In genomic region chr19:23972881-23973649, GRCm38 (mm10) we compare ENCODE assay signal across 9 mouse cellular contexts. TPM values are rescaled to one million over a fixed set of nuclear protein-coding genes. Genes with fewer than 3 reads are reported as not detected.
A peak's percentile ranks its signal among the peaks of the same experiment; 100 is the strongest.
DNase-seq lines count a peak whose midpoint lies in the region; ATAC-seq and TF ChIP-seq lines count a peak whose summit lies in the region.
"Had no signal": no experiment of that assay in that cellular context is flagged by ENCODE, and none has a peak within 500 bp of the region (broad histone marks: within the 10 kb centered on the region; RNA-seq: fewer than 3 reads in every experiment).

No protein-coding gene starts in this region.

- H3K9me3 ChIP-seq in intestine, embryonic 16.5 days (ENCODE audit: control insufficient read depth, low read length) = no peaks in the 10 kb centered on the region
- H3K9me3 ChIP-seq in midbrain, embryonic 13.5 days = no peaks in the 10 kb centered on the region
- no peaks in the 10 kb centered on the region for H3K9me3 ChIP-seq in liver, postnatal 0 days (ENCODE audit: low read length)
- H3K9me3 ChIP-seq: liver, embryonic 15.5 days had no signal

- H3K4me2 ChIP-seq in intestine, embryonic 16.5 days (ENCODE audit: low read depth, low read length) = no peak overlapping the region
- H3K4me2 ChIP-seq in midbrain, embryonic 13.5 days (replicated peaks) = no peak overlapping the region
- no peak overlapping the region for H3K4me2 ChIP-seq in liver, postnatal 0 days (ENCODE audit: low read depth, low read length)
- H3K4me2 ChIP-seq: liver, embryonic 15.5 days had no signal

- no peak for TF ChIP-seq EP300 in liver, postnatal 0 days (IDR thresholded peaks at IDR 0.05; ENCODE audit: low read depth)

- no peak overlapping the region for H3K27ac ChIP-seq in intestine, embryonic 16.5 days (ENCODE audit: low read length)
- peak overlapping the region; percentile 30; the same call in 1 of the 2 replicates for H3K27ac ChIP-seq in midbrain, embryonic 13.5 days
- no peak overlapping the region for H3K27ac ChIP-seq in liver, postnatal 0 days (ENCODE audit: low read depth)
- H3K27ac ChIP-seq: liver, embryonic 15.5 days had no signal

- H3K4me1 ChIP-seq in intestine, embryonic 16.5 days (ENCODE audit: control insufficient read depth, insufficient read depth, low read length) = peaks cover 13% of the 10 kb centered on the region
- peaks cover 11% of the 10 kb centered on the region for H3K4me1 ChIP-seq in midbrain, embryonic 13.5 days (replicated peaks)
- H3K4me1 ChIP-seq in liver, postnatal 0 days (ENCODE audit: insufficient read depth) = no peaks in the 10 kb centered on the region
- H3K4me1 ChIP-seq: liver, embryonic 15.5 days had no signal

- no peak overlapping the region for H3K9ac ChIP-seq in intestine, embryonic 16.5 days (ENCODE audit: low read depth, low read length)
- H3K9ac ChIP-seq in midbrain, embryonic 13.5 days (replicated peaks) = no peak overlapping the region
- no peak overlapping the region for H3K9ac ChIP-seq in liver, postnatal 0 days (replicated peaks)
- H3K9ac ChIP-seq: liver, embryonic 15.5 days had no signal

- 64% methylated on average over 16 of the region's 16 CpGs for WGBS in intestine, embryonic 16.5 days
- WGBS in midbrain, embryonic 13.5 days = 64% methylated on average over 16 of the region's 16 CpGs
- 70% methylated on average over 16 of the region's 16 CpGs for WGBS in liver, postnatal 0 days (ENCODE audit: insufficient replicate concordance)

- peak; percentile 43 for ATAC-seq in intestine, embryonic 16.5 days
- ATAC-seq in midbrain, embryonic 13.5 days = peak; percentile 62
- no peak for ATAC-seq in liver, postnatal 0 days

- DNase-seq in adrenal gland, postnatal 10 days = peak; percentile 49
- no peak for DNase-seq in adrenal gland, adult 8-10 months
- DNase-seq in brain, adult 2 months (ENCODE audit: low read depth, low spot score) = peak; percentile 78
- DNase-seq in gastrocnemius, postnatal 10 days = peak; percentile 52
- no peak for DNase-seq in spleen, adult 12 weeks (ENCODE audit: low spot score)
- no peak for DNase-seq in liver, postnatal 0 days

- H3K36me3 ChIP-seq in intestine, embryonic 16.5 days (ENCODE audit: control insufficient read depth, insufficient read depth, low read length) = no peaks in the 10 kb centered on the region
- peaks cover 6% of the 10 kb centered on the region for H3K36me3 ChIP-seq in midbrain, embryonic 13.5 days
- no peaks in the 10 kb centered on the region for H3K36me3 ChIP-seq in liver, postnatal 0 days (replicated peaks; ENCODE audit: insufficient read depth, low read length)
- H3K36me3 ChIP-seq: liver, embryonic 15.5 days had no signal

- H3K27me3 ChIP-seq in intestine, embryonic 16.5 days (replicated peaks; ENCODE audit: control insufficient read depth, insufficient read depth, low read length) = no peaks in the 10 kb centered on the region
- H3K27me3 ChIP-seq in midbrain, embryonic 13.5 days = no peaks in the 10 kb centered on the region
- H3K27me3 ChIP-seq in liver, postnatal 0 days (ENCODE audit: insufficient read depth, low read length) = no peaks in the 10 kb centered on the region
- H3K27me3 ChIP-seq: liver, embryonic 15.5 days had no signal

- no peak overlapping the region for H3K4me3 ChIP-seq in intestine, embryonic 16.5 days (ENCODE audit: low read length)
- H3K4me3 ChIP-seq in midbrain, embryonic 13.5 days (replicated peaks) = no peak overlapping the region
- H3K4me3 ChIP-seq in liver, postnatal 0 days (ENCODE audit: low read depth, low read length) = no peak overlapping the region
- H3K4me3 ChIP-seq: liver, embryonic 15.5 days had no signal

- TF ChIP-seq CTCF in liver, postnatal 0 days (IDR thresholded peaks at IDR 0.05; ENCODE audit: low read depth) = no peak

RNA-seq across cellular contexts. Expression of gene Fam189a2, which starts 57.8 kb away (rescaled TPM):
- 10 to 100 TPM in 1 of 2 experiments, 1 to 10 TPM in 1; 9.8 to 14.1 TPM for total RNA-seq in adrenal gland, postnatal 10 days (2021)
- 10 to 100 TPM in 2 of 4 experiments, 1 to 10 TPM in 2; 8.0 to 16.6 (median 11.7) TPM for total RNA-seq in adrenal gland, adult 8-10 months (2022)
- 10 to 100 TPM; 39.6 to 42.5 TPM for total RNA-seq in gastrocnemius, postnatal 10 days (2021)
- 0.88 and 0.93 TPM in 2 replicates for polyA plus RNA-seq in intestine, embryonic 16.5 days (2015; fragmentation: Nextera tagmentation; extraction: Ambion mirVana)
- polyA plus RNA-seq in midbrain, embryonic 13.5 days (2015; fragmentation: Nextera tagmentation; extraction: Ambion mirVana) = 1.4 and 1.5 TPM in 2 replicates
- 0.11 and 0.27 TPM in 2 replicates for polyA plus RNA-seq in liver, postnatal 0 days (2015; fragmentation: Nextera tagmentation; extraction: Ambion mirVana)

Comparison
In these comparisons a context has a peak if more than half of its experiments do, and no peak if none do; other contexts are left out.
1. DNase-seq: peak in adrenal gland, postnatal 10 days (single experiment), brain, adult 2 months (single experiment) and gastrocnemius, postnatal 10 days (single experiment); none in adrenal gland, adult 8-10 months (single experiment), spleen, adult 12 weeks (single experiment) and liver, postnatal 0 days (single experiment).